Mouse (Mus musculus): ENCODE measurements around the gene Myt1l. TPM values are rescaled to one million over a fixed set of nuclear protein-coding genes. Genes with fewer than 3 reads are reported as not detected.

The Myt1l gene
- total and polyA plus RNA-seq, 2 experiments from 2014 or later, result 114 to 218 TPM

DNA sequence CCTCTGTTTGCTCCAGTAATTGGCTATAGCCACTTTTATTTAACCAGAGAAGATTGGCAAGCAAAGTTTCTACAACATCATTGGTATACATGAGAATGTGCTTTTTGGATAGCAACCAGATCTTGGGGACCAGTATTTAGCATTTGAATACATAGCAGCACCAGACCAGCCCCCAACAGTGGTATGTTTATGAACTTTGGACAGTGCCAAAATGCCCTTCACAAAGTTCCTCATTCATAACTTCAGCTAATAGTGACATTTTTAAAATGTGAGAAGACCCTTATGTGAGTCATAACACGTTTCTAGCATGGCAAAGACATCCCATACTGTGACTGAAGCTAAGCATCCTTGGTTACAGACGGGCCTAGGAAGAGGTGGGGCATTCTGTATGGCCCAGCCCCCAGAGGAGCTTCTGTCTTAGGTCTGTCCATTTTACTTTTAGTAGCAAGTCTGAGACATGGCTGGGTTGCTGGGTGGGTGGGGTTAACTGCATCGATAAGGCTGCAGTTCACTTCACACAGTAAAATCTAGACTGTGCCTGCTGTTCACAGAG is 369.4 kb downstream of the Myt1l start:
- TF ChIP-seq CTCF (IDR thresholded peaks at IDR 0.05; ENCODE audit: low read depth), result no peak
- no peaks in the 10 kb centered on the region for H3K27me3 ChIP-seq (ENCODE audit: insufficient read depth, low read length)
- no peak for ATAC-seq
- no peak overlapping the region for H3K4me2 ChIP-seq (ENCODE audit: low read depth)
- H3K27ac ChIP-seq (ENCODE audit: low read depth, low read length), result no peak overlapping the region
- no peaks in the 10 kb centered on the region for H3K9me3 ChIP-seq (ENCODE audit: low read length)
- H3K36me3 ChIP-seq (ENCODE audit: insufficient read depth), result peaks cover 56% of the 10 kb centered on the region
- H3K4me3 ChIP-seq (ENCODE audit: low read depth, low read length), result no peak overlapping the region
- no peak for DNase-seq
- WGBS, result 60% methylated on average over 3 of the region's 3 CpGs
- no peaks in the 10 kb centered on the region for H3K4me1 ChIP-seq (ENCODE audit: insufficient read depth)
- no peak overlapping the region for H3K9ac ChIP-seq

- 79% methylated on average over 4 of the region's 4 CpGs for WGBS
- H3K9me3 ChIP-seq (ENCODE audit: low read length), result no peaks in the 10 kb centered on the region
- no peak overlapping the region for H3K27ac ChIP-seq (ENCODE audit: low read depth, low read length)
- H3K4me2 ChIP-seq (ENCODE audit: low read depth), result no peak overlapping the region
- no peak for ATAC-seq
- no peak for DNase-seq
- no peak for TF ChIP-seq CTCF (IDR thresholded peaks at IDR 0.05; ENCODE audit: low read depth)
- no peak overlapping the region for H3K9ac ChIP-seq
- H3K36me3 ChIP-seq (ENCODE audit: insufficient read depth), result peaks cover 32% of the 10 kb centered on the region
- no peaks in the 10 kb centered on the region for H3K4me1 ChIP-seq (ENCODE audit: insufficient read depth)
- no peak overlapping the region for H3K4me3 ChIP-seq (ENCODE audit: low read depth, low read length)
- no peaks in the 10 kb centered on the region for H3K27me3 ChIP-seq (ENCODE audit: insufficient read depth, low read length)
These were observed 376.1 kb downstream of the Myt1l start for GRCm38 (mm10) chr12:29904101-29904874.

DNA sequence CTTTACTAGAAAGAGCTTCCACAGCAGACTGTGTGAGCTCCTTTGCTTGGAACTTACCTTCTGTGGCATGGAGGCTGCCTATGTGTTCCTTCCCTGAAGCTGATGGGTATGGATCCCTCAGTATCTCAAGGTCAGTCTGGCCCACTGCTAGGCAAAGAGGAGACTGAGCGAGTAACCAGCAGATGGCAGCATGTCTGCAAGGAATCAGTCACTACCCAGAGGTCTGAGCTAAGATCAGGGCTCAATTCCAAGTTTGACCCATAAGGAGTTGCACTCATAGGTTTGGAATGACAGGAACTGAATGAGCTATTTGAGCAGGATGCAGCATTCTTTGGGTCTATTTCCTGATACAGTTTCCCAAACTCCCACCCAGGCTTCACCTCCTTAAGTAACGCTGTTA is 378.9 kb downstream of the Myt1l start:
- WGBS, result 38% methylated on average over 2 of the region's 2 CpGs
- Histone ChIP-seq H3K9ac (no peak overlapping the region), H3K4me1 (ENCODE audit: insufficient read depth) (no peaks in the 10 kb centered on the region), H3K36me3 (ENCODE audit: insufficient read depth) (peaks cover 38% of the 10 kb centered on the region), H3K4me2 (ENCODE audit: low read depth) (no peak overlapping the region), H3K4me3 (ENCODE audit: low read depth, low read length) (no peak overlapping the region), H3K27me3 (ENCODE audit: insufficient read depth, low read length) (no peaks in the 10 kb centered on the region), H3K27ac (ENCODE audit: low read depth, low read length) (no peak overlapping the region), H3K9me3 (ENCODE audit: low read length) (no peaks in the 10 kb centered on the region)
- peak; percentile 68 for TF ChIP-seq CTCF (IDR thresholded peaks at IDR 0.05; ENCODE audit: low read depth)
- DNase-seq (peak; percentile 56), ATAC-seq (peak; percentile 74)

- peaks cover 87% of the 10 kb centered on the region for H3K36me3 ChIP-seq (ENCODE audit: insufficient read depth)
- H3K27me3 ChIP-seq (ENCODE audit: insufficient read depth, low read length), result no peaks in the 10 kb centered on the region
- H3K27ac ChIP-seq (ENCODE audit: low read depth, low read length), result no peak overlapping the region
- no peaks in the 10 kb centered on the region for H3K4me1 ChIP-seq (ENCODE audit: insufficient read depth)
- no peak for TF ChIP-seq CTCF (IDR thresholded peaks at IDR 0.05; ENCODE audit: low read depth)
- no peak overlapping the region for H3K4me2 ChIP-seq (ENCODE audit: low read depth)
- WGBS, result 88% methylated on average over 3 of the region's 3 CpGs
- ATAC-seq, result no peak
- no peak overlapping the region for H3K4me3 ChIP-seq (ENCODE audit: low read depth, low read length)
- DNase-seq, result no peak
- H3K9ac ChIP-seq, result no peak overlapping the region
- H3K9me3 ChIP-seq (ENCODE audit: low read length), result no peaks in the 10 kb centered on the region
These were observed 388.0 kb downstream of the Myt1l start for GRCm38 (mm10) chr12:29916139-29916538.

- ATAC-seq, result no peak
- Histone ChIP-seq H3K27me3 (ENCODE audit: insufficient read depth, low read length) (no peaks in the 10 kb centered on the region), H3K36me3 (ENCODE audit: insufficient read depth) (peaks cover 85% of the 10 kb centered on the region), H3K9ac (no peak overlapping the region), H3K9me3 (ENCODE audit: low read length) (no peaks in the 10 kb centered on the region), H3K4me1 (ENCODE audit: insufficient read depth) (no peaks in the 10 kb centered on the region), H3K4me2 (ENCODE audit: low read depth) (no peak overlapping the region), H3K4me3 (ENCODE audit: low read depth, low read length) (no peak overlapping the region), H3K27ac (ENCODE audit: low read depth, low read length) (no peak overlapping the region)
- no peak for DNase-seq
- TF ChIP-seq CTCF (IDR thresholded peaks at IDR 0.05; ENCODE audit: low read depth), result no peak
- 64% methylated on average over 6 of the region's 6 CpGs for WGBS
These were observed 388.6 kb downstream of the Myt1l start for GRCm38 (mm10) chr12:29916807-29917206.

DNA sequence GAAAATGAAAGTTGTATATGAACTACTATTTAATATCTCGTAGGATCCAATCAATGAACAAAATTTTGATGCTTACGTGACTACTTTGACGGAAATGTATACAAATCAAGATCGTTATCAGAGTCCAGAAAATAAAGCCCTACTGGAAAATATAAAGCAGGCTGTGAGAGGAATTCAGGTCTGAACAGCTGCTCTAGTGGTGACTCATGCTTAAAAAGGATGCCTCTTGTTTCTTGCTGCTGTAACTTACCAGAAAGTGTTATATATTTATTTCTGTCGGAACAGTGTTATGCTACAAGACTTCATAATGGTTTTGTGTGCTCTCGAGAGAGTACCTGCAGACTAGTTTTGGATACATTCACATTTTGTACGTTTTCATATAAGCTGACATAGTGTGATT is 392.1 kb downstream of the Myt1l start:
- no peaks in the 10 kb centered on the region for H3K4me1 ChIP-seq (ENCODE audit: insufficient read depth)
- H3K4me3 ChIP-seq (ENCODE audit: low read depth, low read length), result no peak overlapping the region
- no peaks in the 10 kb centered on the region for H3K9me3 ChIP-seq (ENCODE audit: low read length)
- TF ChIP-seq CTCF (IDR thresholded peaks at IDR 0.05; ENCODE audit: low read depth), result no peak
- no peaks in the 10 kb centered on the region for H3K27me3 ChIP-seq (ENCODE audit: insufficient read depth, low read length)
- no peak overlapping the region for H3K4me2 ChIP-seq (ENCODE audit: low read depth)
- peaks cover 63% of the 10 kb centered on the region for H3K36me3 ChIP-seq (ENCODE audit: insufficient read depth)
- H3K27ac ChIP-seq (ENCODE audit: low read depth, low read length), result no peak overlapping the region
- ATAC-seq (no peak; the same call in 1 of the 2 replicates), DNase-seq (no peak)
- H3K9ac ChIP-seq, result no peak overlapping the region
- 74% methylated on average over 7 of the region's 7 CpGs for WGBS

DNA sequence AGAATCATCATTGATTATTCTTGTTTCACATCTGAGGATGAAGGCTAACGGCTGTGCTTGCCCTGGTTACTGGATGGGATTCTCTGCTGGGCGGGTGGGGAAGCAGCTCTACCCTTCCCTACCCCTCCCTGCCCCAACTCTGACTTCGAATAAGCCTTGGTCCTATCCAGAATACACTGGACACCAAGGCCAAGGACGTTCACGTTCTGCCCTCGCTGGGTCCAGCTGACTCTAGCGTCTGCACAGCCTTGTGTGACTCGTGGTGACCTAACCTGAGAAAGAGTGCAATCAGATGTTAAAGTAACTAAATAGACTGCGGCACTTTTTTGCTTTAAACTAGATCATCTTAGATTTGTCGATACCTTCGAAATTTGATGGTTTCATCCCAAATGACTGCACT is 393.3 kb downstream of the Myt1l start:
- H3K9ac ChIP-seq, result no peak overlapping the region
- no peak overlapping the region for H3K4me2 ChIP-seq (ENCODE audit: low read depth)
- no peak overlapping the region for H3K4me3 ChIP-seq (ENCODE audit: low read depth, low read length)
- no peak for TF ChIP-seq CTCF (IDR thresholded peaks at IDR 0.05; ENCODE audit: low read depth)
- WGBS, result 84% methylated on average over 11 of the region's 11 CpGs
- H3K36me3 ChIP-seq (ENCODE audit: insufficient read depth), result peaks cover 55% of the 10 kb centered on the region
- no peaks in the 10 kb centered on the region for H3K27me3 ChIP-seq (ENCODE audit: insufficient read depth, low read length)
- no peaks in the 10 kb centered on the region for H3K4me1 ChIP-seq (ENCODE audit: insufficient read depth)
- ATAC-seq (no peak), DNase-seq (no peak)
- H3K9me3 ChIP-seq (ENCODE audit: low read length), result no peaks in the 10 kb centered on the region
- H3K27ac ChIP-seq (ENCODE audit: low read depth, low read length), result no peak overlapping the region
